Mouse (Mus musculus) cerebellum, adult 9-10 months (tissue): Measurements from ENCODE around the gene Gtf2e1.

Experiments
- DNase-seq: peaks from one replicate; pipeline ENCODE4 v3.0.0; 2022

Gtf2e1 gene

DNA sequence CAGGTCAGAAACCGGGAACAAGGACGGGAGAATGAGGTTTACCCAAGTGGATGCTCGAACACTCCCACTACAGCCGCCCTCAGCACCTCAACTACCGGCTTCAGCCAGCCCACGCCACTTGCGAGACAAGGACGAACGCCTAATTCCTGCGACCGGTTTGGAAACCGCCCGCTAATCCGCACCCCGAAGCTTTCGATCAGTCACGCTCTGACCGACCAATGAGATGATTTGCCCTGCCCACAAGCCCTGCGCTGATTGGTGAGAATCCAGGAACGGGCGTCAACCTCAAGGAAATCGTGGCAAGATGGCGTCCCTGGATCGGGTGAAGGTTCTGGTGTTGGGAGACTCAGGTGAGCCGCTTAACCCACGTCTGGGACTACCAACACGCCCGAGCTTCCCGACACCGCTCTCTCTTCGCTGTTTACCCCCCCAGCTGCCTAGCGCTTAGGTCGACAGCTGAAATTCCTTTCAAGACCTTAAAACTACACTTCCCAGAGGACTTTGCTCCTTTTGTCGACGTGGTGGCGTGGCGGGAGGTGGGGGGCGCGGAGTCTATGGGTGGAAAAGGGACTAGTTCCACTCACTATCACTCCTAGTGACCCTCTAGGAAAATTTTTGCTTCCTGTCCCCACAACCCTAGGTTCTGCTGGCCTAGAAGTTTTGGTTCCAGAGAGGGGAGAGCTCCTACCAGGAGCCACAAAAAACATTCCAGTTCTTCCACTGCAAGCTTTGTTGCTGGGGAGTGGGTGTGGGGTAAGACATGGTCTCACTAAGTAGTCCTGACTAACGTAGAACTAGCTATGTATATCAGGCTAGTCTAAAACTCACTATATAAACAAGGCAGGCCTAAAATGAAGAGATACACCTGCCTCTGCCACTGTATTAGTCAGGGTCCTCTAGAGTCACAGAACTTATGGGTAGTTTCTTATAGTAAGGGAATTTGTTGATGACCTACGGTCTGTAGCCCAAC is at the start of gene Gtf2e1, which contains the start of gene Rabl3:
TSS of gene Gtf2e1 (minus strand) at position 179 of the 970 bp plus-strand sequence.
TSS of gene Rabl3 (plus strand) at position 275 of the 970 bp plus-strand sequence.
- peak; percentile 99 for DNase-seq

DNA sequence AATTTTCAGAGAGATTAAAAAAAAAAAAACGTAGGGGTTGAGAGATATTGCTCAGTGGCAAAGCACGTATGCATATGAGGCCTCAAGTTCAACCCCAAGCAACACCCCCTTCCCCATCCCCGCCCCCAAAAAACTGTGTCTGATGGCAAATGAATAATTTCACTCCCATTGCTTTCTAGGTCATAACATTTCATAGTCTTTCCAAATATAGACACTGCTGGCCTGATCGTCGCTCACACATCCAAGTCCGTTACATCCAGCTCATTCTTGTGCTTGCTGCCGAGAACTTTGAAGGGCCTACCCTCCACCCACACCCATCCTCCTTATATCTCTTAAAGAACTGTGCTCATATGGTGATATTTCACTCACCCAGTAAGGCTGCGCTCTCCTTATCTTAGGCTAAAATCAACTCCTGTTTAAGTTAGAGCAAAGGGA is 45.6 kb upstream of the Gtf2e1 start:
- DNase-seq = peak; percentile 52

DNA sequence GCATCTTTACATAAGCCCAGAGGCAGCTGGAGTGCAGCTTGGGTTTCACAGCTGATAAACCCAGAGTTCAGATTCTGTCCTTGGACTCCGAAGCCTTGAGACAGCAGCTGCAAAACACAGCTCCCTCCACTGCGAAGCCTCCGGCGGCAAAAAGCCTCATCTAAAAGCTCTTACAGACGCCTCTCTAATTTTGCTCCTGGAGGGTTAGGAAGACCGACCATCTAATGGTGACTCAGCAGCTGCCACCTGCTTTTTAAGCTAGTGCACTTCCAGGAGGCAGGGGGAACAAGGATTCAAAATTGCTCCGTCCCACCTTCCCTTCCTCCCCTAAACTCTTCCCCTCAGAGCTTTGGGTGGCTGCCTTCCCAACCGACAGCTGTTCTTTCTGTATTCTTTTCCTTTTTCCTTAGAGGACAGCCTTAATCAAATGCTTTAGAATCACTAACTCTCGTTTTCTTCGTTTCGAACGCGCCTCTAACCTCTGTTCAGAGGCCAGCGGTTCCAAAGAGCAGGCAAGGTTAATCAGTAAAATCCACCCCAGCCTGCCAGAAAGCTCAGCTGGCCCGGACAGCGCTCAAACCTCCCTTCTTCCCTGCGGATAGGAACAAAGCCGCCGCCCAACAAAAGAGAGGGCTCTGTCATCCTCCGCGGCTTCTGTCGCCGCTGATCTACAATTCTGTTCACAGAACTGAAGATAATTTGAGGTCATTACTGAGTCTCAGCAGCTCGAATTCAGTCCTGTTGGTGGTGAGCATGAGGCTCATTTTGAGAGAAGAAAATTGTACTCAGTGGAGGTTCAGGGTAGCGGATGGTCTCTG is 44.8 kb upstream of the Gtf2e1 start:
- DNase-seq = peak; percentile 71

GRCm38 (mm10) chr16:37583801-37584200 is 44.2 kb upstream of the Gtf2e1 start:
- DNase-seq = peak; percentile 48

- peak; percentile 31 for DNase-seq
Measured at GRCm38 (mm10) chr16:37583306-37583705, 43.7 kb upstream of the Gtf2e1 start.

DNA sequence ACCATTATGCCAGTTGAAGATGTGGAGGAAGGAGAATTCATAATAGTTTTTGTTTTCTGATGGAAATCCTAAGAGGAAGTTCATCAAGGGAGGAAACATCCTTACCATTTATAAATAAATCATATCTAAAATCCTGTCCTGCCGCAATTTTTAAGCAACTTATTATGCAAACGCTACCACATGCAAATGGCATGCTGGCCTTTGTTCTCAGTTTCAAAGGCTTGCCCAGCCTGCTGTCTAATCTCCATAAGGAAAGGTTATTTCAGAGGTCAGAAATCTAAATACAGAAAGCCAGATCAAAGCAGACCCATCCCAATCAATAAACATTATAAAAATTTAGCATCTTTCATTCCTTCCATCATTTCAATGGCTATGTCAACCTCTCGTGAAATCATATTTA is 42.3 kb upstream of the Gtf2e1 start:
- no peak for DNase-seq

GRCm38 (mm10) chr16:37580651-37581050 is 41.1 kb upstream of the Gtf2e1 start:
- no peak for DNase-seq

GRCm38 (mm10) chr16:37579994-37580393 is 40.4 kb upstream of the Gtf2e1 start, which contains the start of gene Hgd:
Gene Hgd (plus strand): TSS chr16:37580153.
- DNase-seq = no peak

GRCm38 (mm10) chr16:37579591-37579990 is 40.0 kb upstream of the Gtf2e1 start:
- no peak for DNase-seq

DNA sequence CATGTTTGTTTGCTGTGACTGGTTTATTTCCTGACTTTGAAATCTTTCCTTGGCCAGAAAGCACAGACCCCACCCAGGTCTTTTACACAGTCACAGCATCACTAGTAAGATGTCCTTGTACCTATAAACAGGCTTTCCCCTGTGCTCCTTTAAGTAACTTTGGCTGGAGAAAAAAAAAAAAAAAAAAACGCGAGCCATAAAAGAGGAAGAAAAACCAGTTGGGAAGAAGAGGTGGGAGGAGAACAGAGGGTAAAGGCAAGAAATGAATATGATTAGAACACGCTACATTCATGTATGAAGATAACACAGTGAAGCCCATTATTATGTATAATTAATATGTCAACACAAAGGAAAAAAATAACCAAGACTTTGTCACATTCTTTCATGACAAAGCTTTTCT is 35.7 kb upstream of the Gtf2e1 start:
- no peak for DNase-seq

DNA sequence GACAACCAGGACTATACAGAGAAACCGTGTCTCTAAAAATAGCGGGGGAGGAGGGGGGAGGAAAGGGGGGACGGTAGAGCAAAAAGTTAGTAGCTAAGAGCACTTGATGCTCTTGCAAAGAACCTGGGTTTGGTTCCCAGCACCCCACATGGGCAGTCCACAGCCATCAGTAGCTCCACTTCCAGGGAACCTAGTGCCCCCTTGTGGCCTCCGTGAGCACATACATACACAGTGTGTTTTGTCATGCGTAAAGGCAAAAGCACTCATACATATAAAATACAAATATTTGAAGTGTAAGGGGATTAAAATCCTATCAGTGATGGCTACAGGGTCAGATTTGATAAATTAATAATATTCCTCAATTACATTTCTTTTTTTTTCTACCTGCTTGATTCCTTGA is 33.5 kb upstream of the Gtf2e1 start:
- no peak for DNase-seq

GRCm38 (mm10) chr16:37572117-37572754 is 32.6 kb upstream of the Gtf2e1 start:
- DNase-seq = no peak

DNA sequence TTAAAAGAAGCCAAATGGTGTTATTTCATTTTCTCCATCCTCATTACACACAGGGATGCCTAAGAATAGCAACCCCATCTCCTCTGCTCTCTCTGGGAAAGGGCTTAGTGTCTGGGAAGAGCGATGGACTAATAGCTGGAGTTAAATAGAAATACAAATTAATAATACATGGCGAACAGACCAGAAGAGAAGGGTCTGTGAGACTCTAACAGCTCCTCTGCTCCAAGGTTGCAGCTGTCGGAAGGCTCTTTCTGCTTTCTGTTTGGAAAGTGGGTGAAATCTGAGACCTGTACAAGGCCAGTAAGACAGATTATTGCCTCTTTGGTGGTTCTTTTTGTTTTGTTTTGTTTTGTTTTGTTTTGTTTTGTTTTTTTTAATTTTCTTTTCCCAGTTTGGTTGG is 32.0 kb upstream of the Gtf2e1 start:
- DNase-seq = no peak

GRCm38 (mm10) chr16:37567113-37568050 is 27.8 kb upstream of the Gtf2e1 start:
- DNase-seq = no peak

GRCm38 (mm10) chr16:37566107-37566506 is 26.5 kb upstream of the Gtf2e1 start:
- DNase-seq = no peak

GRCm38 (mm10) chr16:37565117-37565516 is 25.5 kb upstream of the Gtf2e1 start:
- no peak for DNase-seq

GRCm38 (mm10) chr16:37562961-37563360 is 23.4 kb upstream of the Gtf2e1 start:
- DNase-seq = no peak

DNA sequence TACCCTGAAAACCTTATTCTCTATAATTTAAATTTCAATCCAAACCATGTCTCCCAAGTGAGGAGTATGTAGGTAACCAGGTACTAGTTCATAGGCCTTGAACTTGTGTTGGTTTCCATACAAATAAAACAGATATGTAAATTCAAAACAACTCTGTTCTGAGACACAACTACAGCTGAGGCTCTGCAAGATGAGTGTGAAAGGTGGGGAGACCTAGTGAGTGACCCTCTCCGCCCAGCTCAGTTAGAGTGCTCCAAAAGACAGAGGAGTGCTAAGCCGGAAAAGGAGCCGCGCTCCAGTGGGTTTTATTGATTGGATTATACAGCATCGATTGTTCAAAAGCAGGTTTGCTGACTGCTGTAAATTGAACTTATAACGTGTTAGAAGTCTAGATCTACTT is 22.8 kb upstream of the Gtf2e1 start:
- DNase-seq = no peak

DNA sequence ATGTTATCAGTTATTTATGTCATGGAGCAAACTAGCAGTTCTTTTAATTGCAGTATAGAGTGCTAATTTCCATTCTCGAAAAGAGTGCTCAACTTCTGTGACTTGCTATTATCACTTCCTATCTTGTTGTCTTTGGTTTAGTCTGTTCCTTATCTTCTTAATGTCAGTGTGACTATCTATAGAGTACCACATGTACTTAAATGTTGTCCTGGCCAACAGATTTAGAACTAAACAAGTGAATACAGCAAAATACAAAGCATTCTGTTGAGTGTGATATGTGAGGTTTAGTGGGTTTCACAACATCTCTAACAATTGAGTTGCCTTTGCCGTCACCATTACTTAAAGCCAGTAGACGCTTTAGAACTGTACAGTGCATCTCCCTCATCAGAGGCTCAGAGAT is 13.2 kb upstream of the Gtf2e1 start:
- DNase-seq = no peak

DNA sequence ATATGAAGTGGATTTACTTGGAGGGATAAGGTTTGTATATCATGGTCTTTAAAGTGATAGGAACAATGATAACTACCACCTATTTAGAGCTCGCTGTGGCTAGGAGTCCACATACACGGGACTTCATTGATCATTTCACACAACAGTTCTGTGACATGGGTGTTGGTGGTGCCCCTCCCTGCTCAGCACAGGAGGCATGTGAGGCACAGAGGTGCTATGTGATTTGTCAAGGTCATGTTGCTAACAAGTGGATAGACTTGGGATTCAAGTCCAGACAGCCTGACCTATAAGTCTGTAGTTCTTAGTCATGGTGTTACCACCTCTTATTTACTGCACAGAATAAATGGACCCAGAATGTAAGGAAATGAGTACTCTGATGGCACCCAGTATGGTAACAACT is 11.4 kb upstream of the Gtf2e1 start:
- no peak for DNase-seq

DNA sequence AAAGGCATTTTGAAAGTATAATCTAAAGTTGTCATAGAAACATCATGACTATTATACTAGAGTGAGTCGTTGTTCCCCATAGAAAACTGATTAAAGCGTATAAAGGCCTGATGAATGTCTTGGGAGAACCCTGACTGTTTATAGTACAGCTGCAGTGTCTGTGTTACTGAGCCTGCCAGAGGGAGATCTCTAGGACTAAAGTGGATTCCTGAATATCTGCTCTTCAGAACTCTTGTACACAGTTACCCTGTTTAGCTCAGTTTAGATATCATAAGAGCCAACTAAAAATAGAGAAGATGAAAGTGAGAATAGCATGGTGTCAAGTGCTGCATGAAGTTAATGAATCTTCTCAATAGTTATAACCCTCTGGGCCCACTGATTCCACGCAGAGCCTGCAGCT is 10.7 kb upstream of the Gtf2e1 start:
- DNase-seq = no peak

DNA sequence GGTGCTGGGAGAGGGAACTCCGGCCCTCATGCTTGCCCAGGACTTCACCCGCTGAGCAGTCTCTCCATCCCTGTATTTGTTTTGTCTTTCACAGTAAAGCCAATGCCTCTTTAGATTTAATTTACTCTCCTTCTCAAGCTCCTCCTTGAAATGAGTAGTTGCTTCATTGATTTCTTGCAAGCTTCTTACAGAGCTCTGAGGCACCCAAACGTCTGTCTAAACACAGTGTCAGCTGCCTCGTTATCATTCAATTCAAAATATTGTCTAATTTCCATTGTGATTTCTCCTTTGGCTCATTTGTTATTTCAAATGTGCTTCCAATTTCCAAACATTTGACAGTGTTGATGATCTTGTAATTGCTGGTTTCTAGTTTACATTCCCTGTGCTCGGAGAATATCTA is 6.7 kb upstream of the Gtf2e1 start:
- no peak for DNase-seq
